Mouse (Mus musculus): ENCODE measurements at regions not wholly inside any gene's neighbourhood (a gene's known extent, or its start where the extent isn't known, plus 50 kb on each side); places are given as distances from the start of the nearest gene placed in this dataset.

DNA sequence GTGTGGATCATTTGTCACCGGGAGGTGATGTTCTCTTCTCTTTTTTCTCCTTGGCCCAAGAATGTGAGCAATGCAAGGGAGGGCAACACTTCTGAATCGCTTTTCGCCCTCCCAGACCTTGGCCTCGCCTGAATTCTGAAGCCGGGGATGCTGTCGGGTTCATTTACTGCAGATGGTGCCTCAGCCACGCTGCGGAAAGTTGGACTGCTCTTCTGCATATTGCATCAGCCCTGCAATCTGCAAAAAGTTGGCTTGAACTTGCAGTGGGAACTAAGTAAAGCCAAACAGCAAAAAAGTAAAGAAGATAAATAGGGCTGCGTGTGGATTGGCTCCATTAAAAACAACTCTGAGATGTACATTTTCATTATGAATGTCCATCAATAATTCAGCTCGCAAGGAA, 55.9 kb upstream of the Dok5 start:
- no peak for DNase-seq (ENCODE audit: extremely low spot score, low spot score)

GRCm38 (mm10) chr2:170673683-170674082, 57.9 kb upstream of the Dok5 start:
- DNase-seq (ENCODE audit: extremely low spot score, low spot score) = no peak

DNA sequence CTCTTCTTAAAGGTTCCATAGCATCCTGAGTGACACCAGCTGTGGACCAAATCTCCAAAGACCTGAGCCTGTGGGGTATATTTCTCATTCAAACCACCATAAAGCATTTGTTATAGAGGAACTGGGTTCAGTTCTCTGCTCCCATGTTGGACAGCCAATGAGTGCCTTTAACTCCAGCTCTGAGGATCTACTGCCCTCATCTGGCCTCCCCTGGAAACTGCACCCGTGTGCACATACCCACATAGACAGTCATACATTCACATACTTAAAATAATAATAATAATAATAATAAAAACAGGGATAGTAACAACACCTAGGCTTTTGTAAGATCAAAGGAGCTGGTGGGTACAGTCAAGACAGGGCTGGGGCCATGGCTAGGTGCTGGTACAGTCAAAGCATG, 58.8 kb upstream of the Dok5 start:
- no peak for DNase-seq (ENCODE audit: extremely low spot score, low spot score)

DNA sequence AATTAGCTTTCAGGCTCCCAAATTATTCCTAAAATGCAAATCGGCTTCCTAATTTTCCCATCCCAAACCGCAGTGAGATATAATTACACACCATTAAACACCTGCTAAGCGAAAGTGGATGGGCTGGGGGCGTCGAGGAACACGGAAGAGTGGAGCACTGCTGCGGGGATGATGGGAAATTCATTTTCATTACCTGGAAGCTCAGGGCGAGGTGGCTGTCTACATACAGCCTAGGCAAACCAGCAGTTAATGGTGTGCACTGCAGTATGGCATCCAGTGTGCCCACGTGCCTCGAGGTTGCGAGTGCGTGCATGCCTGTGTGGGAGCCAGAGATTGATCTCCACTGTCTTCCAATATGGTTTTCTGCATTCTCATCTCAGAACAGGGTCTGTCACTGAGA, 62.6 kb upstream of the Dok5 start:
- no peak for DNase-seq (ENCODE audit: extremely low spot score, low spot score)

DNA sequence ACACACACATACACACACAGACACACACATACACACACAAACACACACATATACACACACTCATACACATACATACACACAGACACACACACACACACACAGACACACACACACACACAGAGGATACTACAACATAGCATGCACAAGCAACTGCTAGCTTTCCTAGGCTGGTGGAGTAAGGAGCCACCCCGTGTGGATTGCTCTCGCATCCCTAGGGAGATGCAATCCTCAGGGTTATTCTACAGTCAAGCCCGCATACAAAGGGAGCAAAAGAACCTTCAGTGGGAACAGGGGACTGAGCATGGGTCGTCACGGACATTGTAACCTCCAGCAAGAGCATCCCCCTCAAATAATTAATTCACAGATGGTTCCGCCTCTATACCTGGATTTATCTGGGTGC, 63.1 kb upstream of the Dok5 start:
- no peak for DNase-seq (ENCODE audit: extremely low spot score, low spot score)

DNA sequence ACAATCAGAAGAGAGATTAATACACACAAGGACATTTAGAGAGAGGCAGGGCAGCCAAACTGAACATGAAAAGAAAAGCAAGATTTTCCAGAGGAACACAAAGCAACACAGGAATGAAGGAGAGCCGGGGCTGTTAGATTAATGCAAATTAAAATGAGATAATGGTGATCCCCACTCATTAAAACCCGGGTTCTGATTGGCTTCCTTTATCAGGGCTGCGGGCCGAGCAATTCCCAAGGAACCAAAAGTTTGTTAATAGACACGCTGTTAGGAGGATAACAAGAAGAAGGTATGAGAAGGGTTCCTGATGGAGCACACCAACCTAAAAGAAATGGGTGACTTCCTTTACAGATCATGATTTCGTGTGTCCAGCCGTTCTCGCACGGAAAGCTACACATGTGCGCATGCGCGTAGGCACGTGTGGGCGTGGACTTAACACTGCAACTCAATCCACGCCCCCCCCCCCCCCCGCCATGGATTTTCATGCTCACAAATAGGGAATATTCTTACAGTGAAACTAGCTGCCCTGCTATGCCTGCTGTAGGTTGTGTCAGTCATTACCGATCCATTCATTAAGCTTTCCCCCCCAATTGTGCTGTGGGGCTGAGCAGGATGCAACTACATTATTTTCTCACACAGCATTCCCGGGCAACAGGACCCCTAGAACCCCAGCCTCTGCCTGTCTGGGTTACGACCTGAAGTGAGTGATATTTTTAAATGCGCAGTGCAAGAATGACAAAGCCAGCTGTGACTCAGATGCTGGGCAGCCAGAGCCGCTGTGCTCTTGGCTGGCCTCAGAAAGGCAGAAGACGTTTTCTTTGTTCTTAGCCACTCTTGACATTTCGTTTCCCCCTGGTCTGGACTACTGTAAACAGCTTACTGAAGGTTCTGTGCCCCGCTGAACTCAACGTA, 60.5 kb upstream of the 4930470P17Rik start:
- DNase-seq (ENCODE audit: extremely low spot score, low spot score) = no peak

DNA sequence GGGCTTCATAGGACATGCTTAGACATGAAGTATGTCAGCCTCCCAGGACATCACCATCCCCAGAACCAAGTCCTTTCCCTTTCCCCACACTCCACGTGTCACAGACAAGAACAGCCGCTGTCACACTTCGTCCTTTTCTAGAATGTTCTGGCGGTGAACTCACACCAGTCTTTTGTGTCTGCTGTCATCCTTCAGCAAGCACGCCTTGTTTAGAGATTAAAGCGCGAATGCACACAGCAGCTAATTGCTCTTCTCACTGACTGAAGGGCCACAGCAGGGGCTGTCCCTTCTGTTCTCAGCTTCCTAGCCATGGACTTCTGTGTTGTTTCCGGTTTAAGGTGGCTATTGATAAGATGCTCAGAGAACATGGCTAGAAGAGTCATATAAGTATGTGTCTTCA, 57.5 kb upstream of the 4930470P17Rik start:
- DNase-seq (ENCODE audit: extremely low spot score, low spot score) = no peak

DNA sequence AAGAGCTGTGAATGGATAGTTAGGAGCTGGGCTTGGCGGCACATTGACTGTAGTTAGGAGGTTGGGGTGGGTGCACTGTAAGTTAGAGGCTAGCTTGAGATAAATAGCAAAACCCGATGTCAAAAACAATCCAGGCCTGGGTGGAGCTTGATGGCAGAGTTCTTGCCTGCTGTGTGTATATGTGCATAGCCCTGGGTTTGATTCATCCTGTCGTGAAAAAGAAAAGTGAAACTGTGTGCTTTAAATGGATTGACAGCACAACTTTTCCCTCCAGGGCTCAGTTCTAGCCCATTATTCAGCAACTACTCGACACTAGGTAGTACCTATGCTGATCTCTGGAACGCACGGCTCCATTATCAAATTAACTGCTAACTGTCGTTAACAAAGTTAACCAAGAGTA, 56.7 kb upstream of the 4930470P17Rik start:
- DNase-seq (ENCODE audit: extremely low spot score, low spot score) = no peak

DNA sequence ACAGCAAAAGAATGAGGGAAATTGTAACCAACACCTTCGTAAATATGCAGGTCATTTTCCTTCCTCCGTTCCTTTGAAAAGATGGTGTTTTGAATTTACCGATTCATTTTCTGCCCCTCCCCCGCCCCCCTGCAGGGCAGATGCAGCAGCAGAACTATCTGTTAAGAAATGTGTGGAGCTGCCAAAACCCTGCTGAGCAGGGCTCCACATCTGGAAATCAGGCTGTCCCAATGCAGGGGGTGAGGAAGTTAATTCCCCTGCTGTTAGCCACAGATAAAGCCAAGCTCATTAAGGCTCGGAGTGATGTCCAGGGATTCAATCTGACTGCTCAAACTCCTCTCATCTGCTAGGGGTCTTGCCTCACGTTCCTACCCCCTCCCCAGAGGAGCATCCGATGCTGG, 56.0 kb upstream of the 4930470P17Rik start:
- peak; percentile 48 for DNase-seq (ENCODE audit: extremely low spot score, low spot score)

DNA sequence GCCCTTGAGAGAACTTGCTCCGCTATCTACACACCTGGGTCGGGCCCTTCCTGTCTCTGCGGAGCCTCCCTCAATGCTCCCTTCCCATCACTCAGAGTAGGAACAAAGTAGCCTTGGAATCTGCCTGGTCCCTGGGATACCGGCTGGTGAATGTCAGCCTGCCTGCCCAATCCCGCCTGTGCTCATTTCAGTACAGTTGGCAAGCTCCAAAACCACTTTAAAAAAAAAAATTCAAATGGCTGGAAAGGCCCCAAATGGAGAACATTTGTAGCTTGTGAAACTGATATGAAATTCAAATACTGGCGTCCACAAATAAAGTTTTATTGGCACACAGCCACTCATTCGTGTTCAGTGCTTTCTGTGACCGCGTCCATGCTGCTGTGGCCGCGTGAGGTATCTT, 50.3 kb upstream of the 4930470P17Rik start:
- DNase-seq (ENCODE audit: extremely low spot score, low spot score) = no peak
